Mouse (Mus musculus) macrophage (primary cell): ENCODE measurements at regions not wholly inside any gene's neighbourhood (a gene's known extent, or its start where the extent isn't known, plus 50 kb on each side); places are given as distances from the start of the nearest gene placed in this dataset.

ENCODE experiments used
- H3K27ac ChIP-seq: fragments of 350-480 bp; formaldehyde crosslinking; 2 replicates; pipeline ENCODE4 v1.9.0; 2021
- H3K36me3 ChIP-seq: fragments of 350-480 bp; formaldehyde crosslinking; 2 replicates; pipeline ENCODE4 v1.9.0; 2021; ENCODE audit errors: inconsistent target
- H3K4me3 ChIP-seq: fragments of 350-480 bp; formaldehyde crosslinking; 2 replicates; pipeline ENCODE4 v1.9.0; 2021; ENCODE audit errors: inconsistent target
- H3K79me2 ChIP-seq: fragments of 350-480 bp; formaldehyde crosslinking; 2 replicates; pipeline ENCODE4 v1.9.0; 2021; ENCODE audit errors: inconsistent target
- WGBS: methylation state at CpG from one replicate; pipeline ENCODE4 v1.1.7; 2026; ENCODE audit warnings: inconsistent platforms; ENCODE audit not compliant: missing documents; 5-methylcytosine and 5-hydroxymethylcytosine counted together

DNA sequence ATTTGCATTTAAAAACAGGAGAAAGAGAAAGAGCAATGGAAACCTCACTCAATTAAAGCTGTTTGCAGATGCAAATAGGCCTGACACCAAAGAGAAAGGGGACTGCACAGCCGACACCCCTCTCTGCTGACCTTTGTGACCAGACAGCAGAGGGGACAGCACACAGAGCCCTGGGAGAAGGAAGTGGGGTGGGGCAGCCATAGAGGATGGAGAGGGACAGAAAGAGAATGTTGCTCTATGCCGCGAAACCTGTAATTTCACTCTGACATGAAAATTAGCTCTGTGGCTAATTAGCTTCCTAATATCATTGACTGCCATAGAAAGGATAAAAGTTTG lies 250.5 kb downstream of the Sec61b start:
- Histone ChIP-seq H3K27ac (no peak overlapping the region), H3K4me3 (no peak overlapping the region), H3K36me3 (no peaks in the 10 kb centered on the region), H3K79me2 (no peaks in the 10 kb centered on the region)
- 67% methylated on average over 3 of the region's 3 CpGs for WGBS

GRCm38 (mm10) chr4:47746498-47747190 lies 272.2 kb downstream of the Sec61b start:
- H3K27ac ChIP-seq, result no peak overlapping the region
- 52% methylated on average over 8 of the region's 8 CpGs for WGBS

DNA sequence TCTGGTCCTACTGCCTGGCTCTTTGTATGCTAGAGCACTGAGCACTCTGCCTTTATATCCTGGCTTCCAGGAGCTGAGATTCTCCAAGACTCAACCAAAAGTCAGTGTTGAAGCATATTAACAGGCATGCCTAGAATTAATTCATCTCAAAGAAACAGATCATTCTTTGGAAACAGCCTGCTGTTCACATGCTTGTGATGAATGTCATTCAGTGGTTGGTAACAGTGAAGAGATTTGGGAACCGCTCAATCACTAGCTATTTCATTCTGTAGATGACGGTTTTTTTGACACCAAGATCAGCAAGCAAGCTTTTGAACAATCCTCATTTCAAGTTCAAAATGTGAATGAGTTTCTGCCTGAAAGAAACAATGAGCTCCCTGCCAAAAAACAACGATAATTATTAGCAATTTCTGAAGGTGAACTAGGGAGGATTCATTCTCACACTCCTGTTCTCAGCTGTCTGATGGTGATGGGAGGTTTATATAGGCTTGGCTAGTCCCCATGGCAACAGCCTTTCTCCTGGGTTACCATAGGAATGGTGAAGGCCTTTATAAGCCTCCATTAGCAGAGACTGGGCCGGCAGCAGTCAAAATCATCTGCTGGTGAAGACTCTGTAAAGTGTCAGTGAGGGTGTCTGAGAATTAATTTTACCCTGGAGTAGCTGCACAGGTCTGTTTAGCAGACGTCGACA lies 272.6 kb upstream of the Nr4a3 start:
- 97% methylated on average over 6 of the region's 6 CpGs for WGBS
- H3K4me3 ChIP-seq, result no peak overlapping the region
- no peaks in the 10 kb centered on the region for H3K79me2 ChIP-seq
- H3K27ac ChIP-seq, result no peak overlapping the region
- H3K36me3 ChIP-seq, result no peaks in the 10 kb centered on the region

More at GRCm38 (mm10) chr4:47746498-47747190, 272.2 kb downstream of the Sec61b start:
- no peaks in the 10 kb centered on the region for H3K79me2 ChIP-seq
- no peak overlapping the region for H3K4me3 ChIP-seq
- H3K36me3 ChIP-seq, result no peaks in the 10 kb centered on the region

DNA sequence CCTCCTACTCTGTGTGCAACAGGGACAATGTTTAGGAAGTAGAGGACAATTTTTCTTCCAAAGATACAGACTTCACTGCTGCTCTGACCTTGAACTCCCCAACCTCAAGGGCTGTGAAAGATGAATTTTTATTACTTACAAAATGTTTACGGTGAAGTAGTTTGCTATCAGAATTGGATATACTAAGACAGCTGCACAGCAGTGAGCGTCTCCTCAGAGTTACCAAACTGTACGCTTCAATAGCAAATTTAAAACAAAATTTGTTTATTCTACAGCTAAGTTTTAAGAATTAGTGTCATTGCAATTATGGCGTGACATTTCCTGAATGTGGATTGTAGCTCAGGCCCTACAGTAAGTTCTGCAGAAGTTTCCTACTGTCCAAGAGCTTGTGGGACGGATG lies 270.3 kb upstream of the Nr4a3 start:
- 97% methylated on average over 5 of the region's 5 CpGs for WGBS
- Histone ChIP-seq H3K79me2 (no peaks in the 10 kb centered on the region), H3K36me3 (no peaks in the 10 kb centered on the region), H3K27ac (no peak overlapping the region), H3K4me3 (no peak overlapping the region)

GRCm38 (mm10) chr4:47781039-47781438 lies 263.9 kb upstream of the Nr4a3 start:
- no peak overlapping the region for H3K27ac ChIP-seq
- no peaks in the 10 kb centered on the region for H3K79me2 ChIP-seq
- 96% methylated on average over 4 of the region's 4 CpGs for WGBS
- no peaks in the 10 kb centered on the region for H3K36me3 ChIP-seq
- no peak overlapping the region for H3K4me3 ChIP-seq

- Histone ChIP-seq H3K36me3 (no peaks in the 10 kb centered on the region), H3K4me3 (no peak overlapping the region), H3K27ac (no peak overlapping the region), H3K79me2 (no peaks in the 10 kb centered on the region)
- WGBS, result 98% methylated on average over 4 of the region's 4 CpGs
Observed at GRCm38 (mm10) chr4:47796977-47797376, 248.0 kb upstream of the Nr4a3 start.

GRCm38 (mm10) chr4:47799165-47799564 lies 245.8 kb upstream of the Nr4a3 start:
- H3K4me3 ChIP-seq, result no peak overlapping the region
- H3K27ac ChIP-seq, result no peak overlapping the region
- no peaks in the 10 kb centered on the region for H3K36me3 ChIP-seq
- WGBS, result 34% methylated on average over 5 of the region's 5 CpGs
- no peaks in the 10 kb centered on the region for H3K79me2 ChIP-seq

- Histone ChIP-seq H3K4me3 (no peak overlapping the region), H3K36me3 (no peaks in the 10 kb centered on the region), H3K79me2 (no peaks in the 10 kb centered on the region), H3K27ac (no peak overlapping the region)
- 85% methylated on average over 3 of the region's 3 CpGs for WGBS
Observed at GRCm38 (mm10) chr4:47803111-47803510, 241.8 kb upstream of the Nr4a3 start.

- Histone ChIP-seq H3K79me2 (no peaks in the 10 kb centered on the region), H3K36me3 (no peaks in the 10 kb centered on the region), H3K27ac (no peak overlapping the region), H3K4me3 (no peak overlapping the region)
- 47% methylated on average over 3 of the region's 3 CpGs for WGBS
Observed at GRCm38 (mm10) chr4:47807877-47808276, 237.1 kb upstream of the Nr4a3 start.

DNA sequence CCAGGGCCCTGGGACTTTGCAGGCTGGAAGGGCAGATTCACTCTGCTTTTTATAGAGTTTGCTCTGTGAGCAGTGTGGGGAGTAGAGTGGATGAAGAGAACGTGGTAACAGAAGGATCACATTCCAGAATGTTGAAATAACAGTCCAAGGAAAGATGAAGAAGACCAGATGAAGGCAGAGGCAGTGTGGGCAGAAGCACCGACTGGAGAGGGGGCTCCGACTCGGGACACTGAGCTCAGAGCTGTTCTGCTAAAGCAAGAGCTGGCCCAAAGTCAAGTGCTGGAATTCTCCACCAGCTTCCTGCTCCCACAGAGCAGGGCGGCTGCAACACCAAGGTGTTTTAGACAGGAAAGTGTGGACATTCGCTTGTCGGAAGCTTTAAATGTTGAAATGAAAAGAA lies 230.9 kb upstream of the Nr4a3 start:
- Histone ChIP-seq H3K36me3 (no peaks in the 10 kb centered on the region), H3K27ac (no peak overlapping the region), H3K4me3 (no peak overlapping the region), H3K79me2 (no peaks in the 10 kb centered on the region)
- 92% methylated on average over 7 of the region's 7 CpGs for WGBS

DNA sequence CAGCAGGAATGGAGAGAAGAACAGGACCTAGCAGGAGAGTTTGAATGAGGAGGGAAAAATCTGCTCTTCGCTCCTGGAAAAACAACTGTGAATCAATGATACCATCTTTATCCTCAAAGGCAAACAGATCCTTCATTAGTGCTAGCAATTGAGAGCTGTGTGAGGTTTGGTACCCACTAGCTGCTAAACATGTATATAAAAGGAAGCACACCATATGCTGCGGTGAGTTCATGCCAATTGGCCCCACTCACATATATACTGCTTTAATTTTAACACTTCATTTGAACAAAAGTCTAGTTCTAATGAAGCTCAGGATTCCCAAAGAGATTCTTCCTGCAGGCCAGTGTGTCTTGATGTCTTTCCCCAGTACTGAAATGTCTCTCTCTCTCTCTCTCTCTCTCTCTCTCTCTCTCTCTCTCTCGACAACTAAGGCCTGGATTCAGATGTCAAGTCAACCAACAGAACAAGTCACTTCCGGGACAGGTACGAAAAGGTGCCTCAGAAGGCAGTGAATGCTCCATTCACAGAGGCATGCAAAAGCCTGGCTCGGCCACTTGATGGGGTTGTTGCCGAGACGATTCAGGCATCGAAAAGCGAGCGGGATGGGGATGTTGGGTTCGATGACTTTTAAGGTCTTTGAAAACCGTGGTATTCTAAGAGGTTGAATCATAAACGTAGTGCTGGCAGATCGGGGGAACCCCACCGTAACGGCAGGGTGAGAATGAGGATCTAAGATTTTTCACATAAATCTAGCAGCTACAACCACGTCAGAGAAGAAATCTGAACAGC lies 226.4 kb upstream of the Nr4a3 start:
- Histone ChIP-seq H3K4me3 (no peak overlapping the region), H3K79me2 (no peaks in the 10 kb centered on the region), H3K36me3 (no peaks in the 10 kb centered on the region), H3K27ac (no peak overlapping the region)
- WGBS, result 85% methylated on average over 18 of the region's 18 CpGs

DNA sequence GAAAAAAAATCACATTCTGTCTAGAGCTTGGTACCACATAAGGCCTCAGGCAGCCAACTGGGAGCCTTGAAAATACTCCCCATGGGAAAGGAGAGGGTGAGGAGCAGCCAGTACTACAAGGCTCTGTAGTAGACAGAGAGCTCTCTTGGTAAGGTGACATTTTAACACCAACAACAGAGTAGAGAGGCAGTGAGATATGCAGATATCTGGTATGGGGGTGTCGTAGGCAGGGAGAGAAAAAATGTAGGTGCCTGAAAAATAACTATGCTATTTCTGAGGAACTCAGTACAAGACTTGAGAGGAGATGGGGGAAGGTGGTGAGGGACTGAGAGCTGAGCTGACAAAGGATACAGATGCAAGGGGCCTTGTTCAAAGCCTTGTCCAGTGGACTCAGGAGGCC lies 224.4 kb upstream of the Nr4a3 start:
- Histone ChIP-seq H3K4me3 (no peak overlapping the region), H3K79me2 (no peaks in the 10 kb centered on the region), H3K36me3 (no peaks in the 10 kb centered on the region), H3K27ac (no peak overlapping the region)
- 100% methylated on average over 1 of the region's 1 CpGs for WGBS

DNA sequence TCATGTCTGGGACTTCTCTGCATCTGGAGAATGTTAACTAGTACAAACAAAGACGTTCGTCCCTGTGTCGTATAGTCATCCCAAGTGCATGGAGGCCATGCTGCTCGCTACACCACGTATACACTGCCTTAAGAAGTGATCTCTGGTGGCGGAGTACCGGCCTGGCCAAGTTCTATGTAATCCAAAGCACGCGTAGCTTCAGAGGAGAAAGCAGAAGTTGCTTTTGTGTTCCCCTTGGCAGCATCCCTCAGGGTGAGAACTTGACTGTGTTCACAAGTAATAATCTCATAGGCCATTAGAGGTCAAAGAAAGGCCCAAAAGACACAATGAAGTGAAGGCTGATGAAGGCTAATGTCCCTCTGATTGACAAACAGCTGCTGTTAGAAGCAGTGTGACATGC lies 221.7 kb upstream of the Nr4a3 start:
- Histone ChIP-seq H3K27ac (no peak overlapping the region), H3K4me3 (no peak overlapping the region), H3K36me3 (no peaks in the 10 kb centered on the region), H3K79me2 (no peaks in the 10 kb centered on the region)
- WGBS, result 42% methylated on average over 9 of the region's 9 CpGs

GRCm38 (mm10) chr4:47824083-47824482 lies 220.9 kb upstream of the Nr4a3 start:
- no peaks in the 10 kb centered on the region for H3K79me2 ChIP-seq
- 92% methylated on average over 15 of the region's 15 CpGs for WGBS
- H3K27ac ChIP-seq, result no peak overlapping the region
- H3K36me3 ChIP-seq, result no peaks in the 10 kb centered on the region
- H3K4me3 ChIP-seq, result no peak overlapping the region

- Histone ChIP-seq H3K79me2 (no peaks in the 10 kb centered on the region), H3K36me3 (no peaks in the 10 kb centered on the region), H3K27ac (no peak overlapping the region), H3K4me3 (no peak overlapping the region)
- WGBS, result 0% methylated on average over 2 of the region's 2 CpGs
Observed at GRCm38 (mm10) chr4:47832905-47833304, 212.0 kb upstream of the Nr4a3 start.
